Mouse (Mus musculus): Measurements from ENCODE around the gene Ms4a12. TPM values are rescaled to one million over a fixed set of nuclear protein-coding genes. Genes with fewer than 3 reads are reported as not detected.
"Not testable (repeated sequence)": the region's sequence is repeated elsewhere in the genome, so short reads cannot be mapped to it uniquely, and the experiment has no call there.

The Ms4a12 gene
- not detected in 2 replicates for polyA plus RNA-seq (2012; rRNA removed)

GRCm38 (mm10) chr19:11232348-11232747 lies at the start of gene Ms4a12:
TSS of gene Ms4a12 (minus strand) at chr19:11232448.
- H3K27me3 ChIP-seq (ENCODE audit: control insufficient read depth, insufficient read depth, low read length), result no peaks in the 10 kb centered on the region
- 67% methylated on average over 5 of the region's 5 CpGs for WGBS
- no peaks in the 10 kb centered on the region for H3K4me1 ChIP-seq (ENCODE audit: control insufficient read depth, insufficient read depth, low read length)
- TF ChIP-seq POLR2A (IDR thresholded peaks at IDR 0.05; ENCODE audit: borderline replicate concordance, insufficient read depth, low read length) (no peak), CTCF (IDR thresholded peaks at IDR 0.05; ENCODE audit: borderline replicate concordance, insufficient read depth, low read depth, low read length) (no peak)
- no peak within 1 kb of the TSS for H3K27ac ChIP-seq (ENCODE audit: insufficient read depth, low read length)
- DNase-seq, result no peak
- H3K4me3 ChIP-seq (replicated peaks; ENCODE audit: insufficient read depth, low read depth, low read length), result no peak within 1 kb of the TSS

- no peaks in the 10 kb centered on the region for H3K27me3 ChIP-seq (ENCODE audit: control insufficient read depth, insufficient read depth, low read length)
- no peak overlapping the region for H3K4me3 ChIP-seq (replicated peaks; ENCODE audit: insufficient read depth, low read depth, low read length)
- no peak overlapping the region for H3K27ac ChIP-seq (ENCODE audit: insufficient read depth, low read length)
- no peak for DNase-seq
- no peaks in the 10 kb centered on the region for H3K4me1 ChIP-seq (ENCODE audit: control insufficient read depth, insufficient read depth, low read length)
- 83% methylated on average over 3 of the region's 3 CpGs for WGBS
- no peak for TF ChIP-seq POLR2A (IDR thresholded peaks at IDR 0.05; ENCODE audit: borderline replicate concordance, insufficient read depth, low read length)
- TF ChIP-seq CTCF (IDR thresholded peaks at IDR 0.05; ENCODE audit: borderline replicate concordance, insufficient read depth, low read depth, low read length), result no peak
Measured at GRCm38 (mm10) chr19:11280223-11280622, 48.0 kb upstream of the Ms4a12 start.

GRCm38 (mm10) chr19:11276431-11276830 lies 44.2 kb upstream of the Ms4a12 start:
- TF ChIP-seq POLR2A (IDR thresholded peaks at IDR 0.05; ENCODE audit: borderline replicate concordance, insufficient read depth, low read length), result no peak
- no peak for TF ChIP-seq CTCF (IDR thresholded peaks at IDR 0.05; ENCODE audit: borderline replicate concordance, insufficient read depth, low read depth, low read length)
- Histone ChIP-seq H3K27me3 (ENCODE audit: control insufficient read depth, insufficient read depth, low read length) (no peaks in the 10 kb centered on the region), H3K27ac (ENCODE audit: insufficient read depth, low read length) (no peak overlapping the region), H3K4me1 (ENCODE audit: control insufficient read depth, insufficient read depth, low read length) (no peaks in the 10 kb centered on the region), H3K4me3 (replicated peaks; ENCODE audit: insufficient read depth, low read depth, low read length) (no peak overlapping the region)
- 60% methylated on average over 5 of the region's 5 CpGs for WGBS
- DNase-seq, result no peak

GRCm38 (mm10) chr19:11266956-11267355 lies 34.7 kb upstream of the Ms4a12 start:
- H3K4me3 ChIP-seq (replicated peaks; ENCODE audit: insufficient read depth, low read depth, low read length), result no peak overlapping the region
- no peaks in the 10 kb centered on the region for H3K4me1 ChIP-seq (ENCODE audit: control insufficient read depth, insufficient read depth, low read length)
- no peaks in the 10 kb centered on the region for H3K27me3 ChIP-seq (ENCODE audit: control insufficient read depth, insufficient read depth, low read length)
- no peak for DNase-seq
- 78% methylated on average over 4 of the region's 4 CpGs for WGBS
- TF ChIP-seq POLR2A (IDR thresholded peaks at IDR 0.05; ENCODE audit: borderline replicate concordance, insufficient read depth, low read length), result no peak
- no peak for TF ChIP-seq CTCF (IDR thresholded peaks at IDR 0.05; ENCODE audit: borderline replicate concordance, insufficient read depth, low read depth, low read length)
- H3K27ac ChIP-seq (ENCODE audit: insufficient read depth, low read length), result no peak overlapping the region

GRCm38 (mm10) chr19:11266052-11266845 lies 34.0 kb upstream of the Ms4a12 start, which contains the start of gene Ms4a1:
TSS of gene Ms4a1 (minus strand) at chr19:11266241.
- H3K4me1 ChIP-seq (ENCODE audit: control insufficient read depth, insufficient read depth, low read length), result no peaks in the 10 kb centered on the region
- TF ChIP-seq CTCF (IDR thresholded peaks at IDR 0.05; ENCODE audit: borderline replicate concordance, insufficient read depth, low read depth, low read length), result no peak
- no peak for TF ChIP-seq POLR2A (IDR thresholded peaks at IDR 0.05; ENCODE audit: borderline replicate concordance, insufficient read depth, low read length)
- no peaks in the 10 kb centered on the region for H3K27me3 ChIP-seq (ENCODE audit: control insufficient read depth, insufficient read depth, low read length)
- H3K4me3 ChIP-seq (replicated peaks; ENCODE audit: insufficient read depth, low read depth, low read length), result no peak within 1 kb of the TSS
- 84% methylated on average over 8 of the region's 8 CpGs for WGBS
- no peak for DNase-seq
- no peak within 1 kb of the TSS for H3K27ac ChIP-seq (ENCODE audit: insufficient read depth, low read length)

DNA sequence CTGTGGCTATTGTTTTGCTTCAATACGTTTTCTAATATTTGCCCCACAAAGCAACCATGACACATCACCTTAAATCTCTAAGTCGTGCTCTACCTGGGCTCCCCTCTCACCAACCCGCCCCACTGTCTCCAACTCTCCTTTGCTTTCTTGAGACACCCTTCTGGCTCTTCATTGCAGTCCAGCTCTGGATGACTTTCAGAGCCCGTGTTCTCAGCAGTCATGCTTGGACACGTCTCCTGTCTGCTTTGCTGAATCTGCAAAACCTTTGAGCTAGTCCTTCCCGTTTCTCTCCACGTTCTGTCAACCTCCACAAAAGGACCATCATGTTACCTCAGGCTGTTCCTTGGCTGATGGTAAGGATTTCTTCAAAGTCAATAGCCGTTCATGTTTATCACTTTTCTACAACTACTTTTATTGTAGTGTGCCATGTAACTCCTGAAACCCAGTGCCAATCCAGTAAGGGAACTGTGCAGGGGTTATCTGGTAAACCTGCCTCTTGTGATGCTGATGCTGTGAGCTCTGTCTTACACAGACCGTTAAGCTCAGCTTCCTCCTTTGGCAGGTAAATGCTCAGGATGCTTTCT lies 32.4 kb upstream of the Ms4a12 start:
- no peak overlapping the region for H3K27ac ChIP-seq (ENCODE audit: insufficient read depth, low read length)
- no peaks in the 10 kb centered on the region for H3K4me1 ChIP-seq (ENCODE audit: control insufficient read depth, insufficient read depth, low read length)
- no peaks in the 10 kb centered on the region for H3K27me3 ChIP-seq (ENCODE audit: control insufficient read depth, insufficient read depth, low read length)
- WGBS, result 81% methylated on average over 9 of the region's 9 CpGs
- no peak overlapping the region for H3K4me3 ChIP-seq (replicated peaks; ENCODE audit: insufficient read depth, low read depth, low read length)
- TF ChIP-seq CTCF (IDR thresholded peaks at IDR 0.05; ENCODE audit: borderline replicate concordance, insufficient read depth, low read depth, low read length) (no peak), POLR2A (IDR thresholded peaks at IDR 0.05; ENCODE audit: borderline replicate concordance, insufficient read depth, low read length) (no peak)
- no peak for DNase-seq

DNA sequence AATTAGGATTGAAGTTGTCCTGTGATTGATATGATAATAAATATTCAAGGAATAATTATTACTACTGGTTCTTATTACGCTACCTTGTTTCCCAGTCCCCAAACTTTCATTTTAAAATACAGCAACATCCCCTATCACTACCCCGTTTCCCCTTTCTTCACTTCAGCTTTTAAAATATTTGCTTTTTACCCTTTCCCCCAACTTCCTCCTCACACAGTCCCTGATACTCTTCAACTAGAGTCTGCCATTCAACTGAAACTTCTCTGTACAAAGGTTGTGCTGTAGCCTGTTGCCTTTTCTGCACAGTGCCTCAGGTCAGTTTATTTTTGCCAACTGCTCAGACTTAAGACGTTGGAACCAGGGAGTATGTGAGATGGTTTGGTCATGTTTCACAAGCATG lies 31.3 kb upstream of the Ms4a12 start:
- WGBS, result 89% methylated on average over 3 of the region's 3 CpGs
- TF ChIP-seq POLR2A (IDR thresholded peaks at IDR 0.05; ENCODE audit: borderline replicate concordance, insufficient read depth, low read length) (no peak), CTCF (IDR thresholded peaks at IDR 0.05; ENCODE audit: borderline replicate concordance, insufficient read depth, low read depth, low read length) (no peak)
- DNase-seq, result no peak
- Histone ChIP-seq H3K27me3 (ENCODE audit: control insufficient read depth, insufficient read depth, low read length) (no peaks in the 10 kb centered on the region), H3K4me3 (replicated peaks; ENCODE audit: insufficient read depth, low read depth, low read length) (no peak overlapping the region), H3K27ac (ENCODE audit: insufficient read depth, low read length) (no peak overlapping the region), H3K4me1 (ENCODE audit: control insufficient read depth, insufficient read depth, low read length) (no peaks in the 10 kb centered on the region)

GRCm38 (mm10) chr19:11262932-11263331 lies 30.7 kb upstream of the Ms4a12 start:
- WGBS, result 81% methylated on average over 4 of the region's 4 CpGs
- H3K4me3 ChIP-seq (replicated peaks; ENCODE audit: insufficient read depth, low read depth, low read length); DNase-seq; H3K4me1 ChIP-seq (ENCODE audit: control insufficient read depth, insufficient read depth, low read length); H3K27ac ChIP-seq (ENCODE audit: insufficient read depth, low read length); H3K27me3 ChIP-seq (ENCODE audit: control insufficient read depth, insufficient read depth, low read length): not testable (repeated sequence)

All from cerebellum, adult 2 months (tissue).